18 mouse cellular contexts compared by ENCODE assay signal in the genomic region with DNA sequence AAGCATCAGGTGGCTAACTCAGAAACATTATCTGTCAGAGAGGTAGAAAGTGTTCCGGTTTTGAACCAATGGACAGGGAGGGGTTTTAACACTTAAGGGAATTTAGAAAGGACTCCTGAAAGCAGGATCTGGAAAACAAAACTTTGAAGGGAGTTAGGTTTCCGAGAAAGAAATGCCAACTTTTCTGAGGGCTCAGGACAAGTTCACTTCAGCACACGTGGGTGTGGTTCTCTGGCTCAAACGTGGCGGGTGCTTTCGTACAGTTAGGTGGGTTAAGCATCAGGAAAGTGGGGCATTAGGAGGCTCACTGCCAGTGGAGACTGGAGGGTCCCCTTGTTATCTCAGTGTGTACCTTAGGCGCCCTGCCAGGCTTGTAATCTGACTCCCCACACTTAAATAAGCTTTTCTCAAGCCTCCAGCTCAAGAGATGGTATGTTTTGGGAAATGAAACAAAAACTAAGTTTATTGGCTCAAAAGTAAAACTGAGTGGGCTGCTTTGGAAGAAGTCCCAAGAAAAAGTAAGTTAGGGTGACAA. TPM values are rescaled to one million over a fixed set of nuclear protein-coding genes. Genes with fewer than 3 reads are reported as not detected.
DNase-seq lines count a peak whose midpoint lies in the region; ATAC-seq and TF ChIP-seq lines count a peak whose summit lies in the region.
"Had no signal": no experiment of that assay in that cellular context is flagged by ENCODE, and none has a peak within 500 bp of the region (broad histone marks: within the 10 kb centered on the region; RNA-seq: fewer than 3 reads in every experiment).

No protein-coding gene starts in this region.

- H3K9me3 ChIP-seq in heart, embryonic 12.5 days (replicated peaks): no peaks in the 10 kb centered on the region
- H3K9me3 ChIP-seq in lung, embryonic 14.5 days (ENCODE audit: low read depth, low read length): no peaks in the 10 kb centered on the region
- 0 out of 2 replicates have a peak, but pooled peaks cover 5% of the 10 kb centered on the region for H3K9me3 ChIP-seq in E14TG2a.4 (ENCODE audit: low read length)
- no peaks in the 10 kb centered on the region for H3K9me3 ChIP-seq in embryonic facial prominence, embryonic 14.5 days (ENCODE audit: control insufficient read depth, low read length)
- H3K9me3 ChIP-seq in hindbrain, embryonic 11.5 days (ENCODE audit: control insufficient read depth, low read length): no peaks in the 10 kb centered on the region
- H3K9me3 ChIP-seq: megakaryocyte, embryonic 14.5 days had no signal

- no peaks in the 10 kb centered on the region for H3K36me3 ChIP-seq in heart, embryonic 12.5 days
- H3K36me3 ChIP-seq in heart, adult 2 months (ENCODE audit: control insufficient read depth, insufficient read depth, low read length): no peaks in the 10 kb centered on the region
- no peaks in the 10 kb centered on the region for H3K36me3 ChIP-seq in lung, embryonic 14.5 days (ENCODE audit: insufficient read depth)
- no peaks in the 10 kb centered on the region for H3K36me3 ChIP-seq in E14TG2a.4 (ENCODE audit: insufficient read depth, low read length)
- no peaks in the 10 kb centered on the region for H3K36me3 ChIP-seq in embryonic facial prominence, embryonic 14.5 days (ENCODE audit: control insufficient read depth, insufficient read depth, low read length)
- H3K36me3 ChIP-seq in hindbrain, embryonic 11.5 days (ENCODE audit: control insufficient read depth, insufficient read depth, low read length): no peaks in the 10 kb centered on the region

- intact Hi-C loops in heart, adult 2 months (cut with DNase I): no loop called here

- TF ChIP-seq CTCF in heart, adult 2 months (IDR thresholded peaks at IDR 0.05): no peak
- TF ChIP-seq CTCF in lung, embryonic 14.5 days (IDR thresholded peaks at IDR 0.05; ENCODE audit: low read depth): no peak
- TF ChIP-seq CTCF in lung, adult 2 months (IDR thresholded peaks at IDR 0.05; ENCODE audit: insufficient read depth, low read length): no peak
- no peak for TF ChIP-seq CTCF in E14TG2a.4 (conservative IDR thresholded peaks at IDR 0.05; ENCODE audit: low read length)

- no peak overlapping the region for H3K9ac ChIP-seq in heart, embryonic 12.5 days
- no peak overlapping the region for H3K9ac ChIP-seq in heart, adult 2 months (ENCODE audit: low read depth, low read length)
- H3K9ac ChIP-seq in lung, embryonic 14.5 days: no peak overlapping the region
- H3K9ac ChIP-seq in embryonic facial prominence, embryonic 14.5 days (ENCODE audit: low read depth, low read length): no peak overlapping the region
- H3K9ac ChIP-seq in hindbrain, embryonic 11.5 days (ENCODE audit: low read depth, low read length): no peak overlapping the region

- TF ChIP-seq EP300 in heart, adult 2 months (IDR thresholded peaks at IDR 0.05; ENCODE audit: insufficient read depth, low read depth, low read length): no peak

- H3K4me3 ChIP-seq in heart, embryonic 12.5 days: peak overlapping the region; percentile 26; the same call in 1 of the 2 replicates
- no peak overlapping the region for H3K4me3 ChIP-seq in heart, adult 2 months
- no peak overlapping the region for H3K4me3 ChIP-seq in lung, embryonic 14.5 days (ENCODE audit: low read depth, low read length)
- no peak overlapping the region for H3K4me3 ChIP-seq in lung, adult 2 months (replicated peaks; ENCODE audit: extremely low read depth, low read depth, low read length)
- peak overlapping the region; percentile 50; the same call in 1 of the 2 replicates for H3K4me3 ChIP-seq in E14TG2a.4 (replicated peaks; ENCODE audit: low read length)
- no peak overlapping the region for H3K4me3 ChIP-seq in embryonic facial prominence, embryonic 14.5 days (ENCODE audit: low read depth, low read length)
- H3K4me3 ChIP-seq in hindbrain, embryonic 11.5 days (ENCODE audit: low read depth, low read length): no peak overlapping the region
- H3K4me3 ChIP-seq: megakaryocyte, embryonic 14.5 days had no signal

- H3K4me2 ChIP-seq in heart, embryonic 12.5 days: peak overlapping the region; percentile 57
- H3K4me2 ChIP-seq in lung, embryonic 14.5 days: peak overlapping the region; percentile 44
- peak overlapping the region; percentile 23 for H3K4me2 ChIP-seq in embryonic facial prominence, embryonic 14.5 days (ENCODE audit: low read depth, low read length)
- no peak overlapping the region for H3K4me2 ChIP-seq in hindbrain, embryonic 11.5 days (replicated peaks; ENCODE audit: low read depth, low read length)

- H3K27ac ChIP-seq in heart, embryonic 12.5 days (ENCODE audit: poor library complexity, severe bottlenecking): no peak overlapping the region
- no peak overlapping the region for H3K27ac ChIP-seq in heart, adult 2 months
- no peak overlapping the region for H3K27ac ChIP-seq in lung, embryonic 14.5 days (ENCODE audit: low read depth)
- no peak overlapping the region for H3K27ac ChIP-seq in embryonic facial prominence, embryonic 14.5 days (replicated peaks; ENCODE audit: low read depth, low read length)
- H3K27ac ChIP-seq in hindbrain, embryonic 11.5 days (ENCODE audit: low read depth, low read length): no peak overlapping the region

- peaks cover 44% of the 10 kb centered on the region for H3K27me3 ChIP-seq in heart, embryonic 12.5 days (replicated peaks)
- peaks cover 2% of the 10 kb centered on the region; the same call in 1 of the 2 replicates for H3K27me3 ChIP-seq in heart, adult 2 months (ENCODE audit: control insufficient read depth, insufficient read depth, low read length)
- H3K27me3 ChIP-seq in lung, embryonic 14.5 days (ENCODE audit: insufficient read depth, low read length): peaks cover 10% of the 10 kb centered on the region; the same call in 1 of the 2 replicates
- H3K27me3 ChIP-seq in E14TG2a.4 (ENCODE audit: insufficient read depth, low read length): peaks cover 36% of the 10 kb centered on the region
- peaks cover 29% of the 10 kb centered on the region for H3K27me3 ChIP-seq in embryonic facial prominence, embryonic 14.5 days (replicated peaks; ENCODE audit: control insufficient read depth, insufficient read depth, low read length)
- H3K27me3 ChIP-seq in hindbrain, embryonic 11.5 days (ENCODE audit: control insufficient read depth, insufficient read depth, low read length): peaks cover 70% of the 10 kb centered on the region

- TF ChIP-seq POLR2A in heart, adult 2 months (IDR thresholded peaks at IDR 0.05; ENCODE audit: insufficient read depth, low read depth, low read length): no peak
- no peak for TF ChIP-seq POLR2A in lung, adult 2 months (IDR thresholded peaks at IDR 0.05; ENCODE audit: borderline replicate concordance, extremely low read depth, low read depth, low read length)

- ATAC-seq in heart, embryonic 12.5 days (ENCODE audit: insufficient number of reproducible peaks, low FRiP score): no peak
- no peak for ATAC-seq in lung, embryonic 14.5 days (ENCODE audit: insufficient read depth)
- no peak for ATAC-seq in embryonic facial prominence, embryonic 14.5 days (ENCODE audit: low read depth)
- ATAC-seq in hindbrain, embryonic 11.5 days (ENCODE audit: low FRiP score): no peak

- H3K79me2 ChIP-seq in heart, adult 2 months (replicated peaks; ENCODE audit: control insufficient read depth, insufficient read depth, low read length): no peaks in the 10 kb centered on the region

- no peak for DNase-seq in heart, adult 2 months
- peak; percentile 62 for DNase-seq in lung, embryonic 14.5 days
- DNase-seq in lung, adult 2 months: no peak
- peak; percentile 74 for DNase-seq in embryonic facial prominence, embryonic 14.5 days (ENCODE audit: low spot score)
- no peak for DNase-seq in hindbrain, embryonic 11.5 days (ENCODE audit: low spot score)
- DNase-seq in layer of hippocampus, adult 9-11 months: no peak
- DNase-seq: cerebellum, adult 8-10 months; kidney, postnatal 4 days; thymus, postnatal 36 days had no signal

- H3K4me1 ChIP-seq in heart, embryonic 12.5 days (replicated peaks): peaks cover 10% of the 10 kb centered on the region
- no peaks in the 10 kb centered on the region for H3K4me1 ChIP-seq in heart, adult 2 months (ENCODE audit: control insufficient read depth, insufficient read depth, low read length)
- peaks cover 2% of the 10 kb centered on the region; the same call in 1 of the 2 replicates for H3K4me1 ChIP-seq in lung, embryonic 14.5 days (ENCODE audit: insufficient read depth)
- H3K4me1 ChIP-seq in lung, adult 2 months (ENCODE audit: control insufficient read depth, insufficient read depth, low read length): no peaks in the 10 kb centered on the region
- H3K4me1 ChIP-seq in E14TG2a.4 (replicated peaks; ENCODE audit: low read depth, low read length): peaks cover 16% of the 10 kb centered on the region
- peaks cover 9% of the 10 kb centered on the region; the same call in 1 of the 2 replicates for H3K4me1 ChIP-seq in embryonic facial prominence, embryonic 14.5 days (ENCODE audit: control insufficient read depth, insufficient read depth, low read length)
- H3K4me1 ChIP-seq in hindbrain, embryonic 11.5 days (replicated peaks; ENCODE audit: control insufficient read depth, insufficient read depth, low read length): no peaks in the 10 kb centered on the region
- H3K4me1 ChIP-seq: megakaryocyte, embryonic 14.5 days had no signal

- 7% methylated on average over 7 of the region's 7 CpGs for WGBS in heart, embryonic 12.5 days
- 15% methylated on average over 7 of the region's 7 CpGs for WGBS in heart, adult 2 months
- WGBS in lung, embryonic 14.5 days: 3% methylated on average over 7 of the region's 7 CpGs
- WGBS in lung, adult 2 months: 13% methylated on average over 7 of the region's 7 CpGs
- WGBS in embryonic facial prominence, embryonic 14.5 days: 8% methylated on average over 7 of the region's 7 CpGs
- WGBS in hindbrain, embryonic 11.5 days: 13% methylated on average over 7 of the region's 7 CpGs

RNA-seq across cellular contexts. Expression of a gene that starts 25.9 kb away (rescaled TPM):
- 0.20 TPM in 1 of 2 replicates, not detected in the other for polyA plus RNA-seq in heart, embryonic 12.5 days (2016; fragmentation: Nextera tagmentation; extraction: Ambion mirVana)
- not detected for total RNA-seq in heart, adult 2 months (2021)
- polyA plus RNA-seq in heart, adult 2 months (2012; rRNA removed): not detected in 2 replicates
- polyA plus RNA-seq in lung, embryonic 14.5 days (2014; fragmentation: Nextera tagmentation; extraction: Ambion mirVana): not detected in 2 replicates
- polyA plus RNA-seq in lung, adult 2 months (2012; rRNA removed): not detected in 2 replicates
- 5.7 and 7.7 TPM in 2 replicates for polyA plus RNA-seq in embryonic facial prominence, embryonic 14.5 days (2014; fragmentation: Nextera tagmentation; extraction: Ambion mirVana)
- 35.7 and 39.4 TPM in 2 replicates for polyA plus RNA-seq in hindbrain, embryonic 11.5 days (2014; fragmentation: Nextera tagmentation; extraction: Ambion mirVana)
- total RNA-seq: granulocyte monocyte progenitor cell, adult 5-6 weeks; left cerebral cortex, adult 18-20 months; liver, adult 2 months had no signal
- polyA plus RNA-seq: frontal cortex, adult 2 months; intestine, embryonic 14.5 days; liver, adult 2 months; stomach, embryonic 14.5 days had no signal

Comparison
In these comparisons a context has a peak if more than half of its experiments do, and no peak if none do; other contexts are left out.
1. H3K4me3 ChIP-seq: peak in heart, embryonic 12.5 days (single experiment) and E14TG2a.4 (single experiment); none in heart, adult 2 months (single experiment), lung, embryonic 14.5 days (single experiment), lung, adult 2 months (single experiment), embryonic facial prominence, embryonic 14.5 days (single experiment) and hindbrain, embryonic 11.5 days (single experiment).
2. DNase-seq: peak in lung, embryonic 14.5 days (single experiment) and embryonic facial prominence, embryonic 14.5 days (single experiment); none in heart, adult 2 months (0 of 2), lung, adult 2 months (single experiment), hindbrain, embryonic 11.5 days (single experiment) and layer of hippocampus, adult 9-11 months (single experiment).